Mouse (Mus musculus) gastrocnemius, adult 8-10 months (tissue): ENCODE data around the gene Rab3b. TPM values are rescaled to one million over a fixed set of nuclear protein-coding genes. Genes with fewer than 3 reads are reported as not detected.

Experiments
- DNase-seq, 2 experiments: peaks; one replicate each; pipeline ENCODE4 v3.0.0; 2022; ENCODE audit warnings: low spot score in 2 of 2
- total RNA-seq, 4 experiments: library from RNA; stranded (reverse); gene quantifications; 2 replicates each; pipeline ENCODE4 v1.2.4; 2022

Rab3b gene
- total RNA-seq, 4 experiments from 2014 or later: not detected

DNA sequence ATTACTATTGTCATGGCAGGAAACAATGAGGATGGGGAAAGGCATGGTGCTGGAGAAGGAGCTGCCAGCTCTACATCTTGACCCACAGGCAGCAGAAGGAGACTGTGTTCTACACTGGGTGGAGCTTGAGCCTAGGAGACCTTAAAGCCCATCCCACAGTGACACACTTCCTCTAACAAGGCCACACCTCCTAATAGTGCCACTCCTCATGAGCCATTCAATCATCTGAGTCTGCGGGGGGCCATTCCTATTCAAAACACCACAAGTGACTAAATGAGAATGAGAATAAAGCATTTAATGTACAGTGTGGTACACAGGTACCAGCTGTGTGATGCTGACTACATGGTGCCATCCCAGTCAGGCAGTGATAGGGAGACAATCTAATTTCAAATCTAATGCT is 71.3 kb downstream of the Rab3b start:
- no peak for DNase-seq

- no peak for DNase-seq
These were observed 72.8 kb downstream of the Rab3b start for GRCm38 (mm10) chr4:108951663-108952062.

DNA sequence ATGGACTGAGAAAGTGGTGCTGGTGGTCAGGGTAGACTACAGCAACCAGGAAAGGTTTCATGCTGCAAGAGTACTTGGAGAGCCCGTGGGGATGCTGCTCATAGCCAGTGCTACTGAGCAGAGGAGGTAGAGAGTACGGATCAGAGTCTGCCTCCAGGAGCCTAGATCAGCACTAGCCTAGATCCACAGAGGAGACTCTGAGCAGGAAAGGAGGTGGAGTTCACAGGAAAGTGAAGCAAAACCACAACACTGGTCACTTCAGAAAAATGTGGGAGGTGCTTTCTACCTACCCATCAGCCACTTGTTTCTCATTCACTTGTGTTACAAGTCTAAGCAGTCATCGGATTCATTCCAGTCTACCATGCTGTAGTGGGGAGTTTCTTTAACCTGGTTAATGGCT is 80.8 kb downstream of the Rab3b start:
- DNase-seq: no peak

DNA sequence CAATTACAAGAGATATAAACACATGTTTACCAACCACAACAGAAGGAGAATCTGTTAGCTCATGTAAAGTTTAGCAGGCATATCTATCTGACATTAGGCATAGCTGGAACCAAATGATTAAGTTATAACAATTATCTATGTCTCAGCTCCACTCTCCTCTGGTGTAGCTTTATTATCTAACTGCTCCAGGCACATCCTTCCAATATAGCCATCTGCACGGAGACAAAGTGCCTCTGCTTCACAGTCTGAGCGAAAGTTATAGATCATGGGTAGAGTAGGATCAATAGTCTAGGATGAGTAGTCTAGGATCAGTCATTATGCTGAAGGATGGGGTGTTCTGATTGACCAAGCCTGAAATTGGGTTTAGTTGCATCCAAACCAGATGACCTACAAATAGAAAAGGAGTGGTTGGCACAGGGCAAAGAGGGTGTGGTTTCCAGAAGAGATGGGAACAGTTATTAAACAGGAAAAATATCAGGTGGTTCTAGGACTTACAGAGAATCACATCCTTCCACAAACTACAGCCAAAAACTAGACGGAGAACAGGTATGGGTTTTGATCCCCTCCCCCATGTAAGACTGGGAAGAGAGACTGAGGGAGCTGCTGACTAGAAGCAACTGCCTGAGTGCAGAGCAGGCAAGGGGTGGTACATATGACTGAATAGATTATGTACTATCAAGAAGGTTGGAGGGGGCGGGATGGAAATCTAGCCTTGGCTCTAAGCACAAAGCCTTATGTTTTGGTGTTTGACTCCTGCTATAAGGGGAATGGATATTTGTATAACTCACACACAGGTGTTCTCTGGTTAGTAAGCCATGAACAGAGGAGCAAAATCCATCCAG is 82.0 kb downstream of the Rab3b start:
- DNase-seq: no peak

- DNase-seq: no peak
These were observed 84.2 kb downstream of the Rab3b start for GRCm38 (mm10) chr4:108963017-108963416.

DNA sequence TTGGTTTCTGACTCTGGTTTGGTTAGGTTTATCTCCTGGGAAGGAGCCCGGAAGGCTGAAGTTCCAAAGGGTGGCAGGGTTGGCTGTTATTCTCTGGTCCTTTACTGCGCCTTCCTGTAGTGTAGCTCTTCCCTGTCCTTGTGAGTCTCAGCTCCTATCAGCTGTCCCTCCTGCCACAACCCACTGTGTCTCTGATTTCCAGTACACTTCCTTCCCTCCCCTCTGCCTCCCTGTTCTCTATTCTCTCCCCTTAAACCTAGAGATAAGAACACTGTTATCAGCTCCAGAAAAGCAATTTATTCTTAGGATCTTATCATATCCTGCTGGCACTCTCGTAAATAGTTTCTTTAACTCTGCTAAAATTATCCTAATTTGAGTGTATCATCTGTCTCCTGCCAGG is 90.7 kb downstream of the Rab3b start:
- DNase-seq: no peak

- no peak for DNase-seq
These were observed 92.2 kb downstream of the Rab3b start for GRCm38 (mm10) chr4:108971054-108971453.

DNA sequence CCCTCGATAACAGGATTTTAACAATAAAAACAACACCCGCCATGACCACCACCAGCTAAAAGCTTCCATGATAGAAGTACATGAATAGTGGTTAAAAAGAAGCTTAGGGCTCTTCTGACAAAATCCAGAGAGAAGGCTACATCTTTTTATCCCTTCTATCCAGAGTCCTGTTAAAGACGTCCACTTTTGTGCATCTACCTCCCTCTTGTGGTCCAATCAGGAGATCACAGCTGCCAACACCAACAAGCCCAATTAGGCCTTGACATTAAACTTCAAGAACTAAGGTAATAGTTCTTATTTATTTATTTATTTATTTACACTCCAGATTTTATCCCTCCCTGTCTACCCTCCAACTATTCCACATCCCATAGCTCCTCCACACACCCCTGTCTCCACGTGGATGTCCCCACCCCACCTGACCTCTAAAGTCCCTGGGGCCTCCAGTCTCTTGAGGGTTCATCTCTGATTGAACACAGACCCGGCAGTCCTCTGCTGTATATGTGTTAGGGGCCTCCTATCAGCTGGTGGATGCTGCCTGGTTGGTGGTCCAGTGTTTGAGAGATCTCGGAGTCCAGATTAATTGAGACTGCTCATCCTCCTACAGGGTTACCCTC is 97.7 kb downstream of the Rab3b start:
- no peak for DNase-seq

- no peak for DNase-seq
These were observed 108.1 kb downstream of the Rab3b start for GRCm38 (mm10) chr4:108986833-108987472.

DNA sequence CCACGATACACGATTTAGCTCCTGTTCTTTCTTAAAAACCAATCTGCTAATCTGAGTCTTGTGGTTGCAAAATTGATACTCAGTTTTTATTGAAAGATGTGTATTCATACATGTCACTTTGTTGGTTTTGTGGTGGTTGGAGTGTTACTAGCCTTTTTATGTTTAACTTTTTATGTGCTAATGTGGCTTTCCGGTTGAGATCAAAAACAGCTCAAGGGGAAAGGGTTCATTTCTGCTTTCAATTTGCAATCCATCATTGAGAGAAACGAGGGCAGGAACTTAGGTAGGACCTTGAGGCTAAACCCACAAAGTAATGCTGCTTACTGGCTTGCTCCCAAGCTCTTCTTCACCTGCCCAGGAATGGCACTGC is 108.6 kb downstream of the Rab3b start:
- DNase-seq: no peak

- no peak for DNase-seq
These were observed 110.6 kb downstream of the Rab3b start for GRCm38 (mm10) chr4:108989430-108989829.

DNA sequence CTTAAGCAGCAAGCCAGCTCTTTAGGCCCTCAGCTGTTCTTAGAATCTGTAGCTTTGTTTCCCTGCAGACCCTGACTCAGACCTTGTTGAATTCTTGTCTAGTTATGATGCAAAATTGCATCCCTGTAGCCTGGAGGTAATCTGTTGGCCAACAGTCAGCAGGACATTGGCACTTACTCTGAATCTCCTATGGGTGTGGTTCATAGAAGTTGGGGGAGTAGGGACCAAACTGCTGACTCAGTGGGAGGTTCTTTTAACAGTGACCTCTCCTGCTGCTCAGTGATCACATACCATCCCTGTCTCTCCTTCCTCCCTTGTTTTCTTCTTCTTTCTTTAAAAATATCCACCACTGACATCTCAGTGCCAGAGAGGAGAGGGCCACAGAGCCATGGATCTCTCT is 111.2 kb downstream of the Rab3b start:
- no peak for DNase-seq

DNA sequence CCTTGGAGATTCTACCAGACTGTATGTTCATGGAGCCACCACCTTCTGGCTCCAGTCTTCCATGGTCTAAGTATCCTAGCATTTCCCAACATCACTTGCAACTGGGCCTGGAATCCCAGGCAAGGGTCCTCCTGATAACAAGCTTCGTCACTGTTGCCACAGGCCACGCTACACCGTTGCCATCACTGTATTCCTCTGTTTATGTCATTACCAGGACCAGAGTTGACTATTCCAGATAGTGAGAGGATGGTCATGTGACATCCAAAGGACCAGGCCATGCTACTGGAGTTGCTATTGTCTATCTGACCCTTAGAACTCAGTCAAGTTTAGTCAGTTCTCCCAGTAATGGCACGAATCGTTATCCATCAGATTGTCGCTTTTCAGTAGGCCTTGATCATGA is 111.7 kb downstream of the Rab3b start:
- no peak for DNase-seq

DNA sequence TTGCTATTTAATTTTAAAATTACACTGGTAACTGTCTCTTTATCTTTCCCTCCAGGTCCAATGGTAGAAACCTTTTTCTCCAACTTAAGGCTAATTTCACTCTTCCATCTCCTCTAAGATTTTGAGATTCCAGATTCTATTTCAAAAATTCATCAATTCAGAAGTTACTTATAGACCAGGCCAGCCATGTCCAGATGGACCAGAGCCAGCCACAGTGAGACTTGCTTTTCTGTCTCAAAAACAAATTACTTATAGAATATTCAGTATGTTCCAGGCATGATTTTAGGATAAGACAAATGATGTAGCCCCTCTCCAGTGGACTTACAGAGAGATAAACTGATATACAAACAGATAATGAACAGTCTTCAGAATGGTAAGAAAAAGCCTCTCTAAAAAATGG is 112.9 kb downstream of the Rab3b start:
- DNase-seq: no peak

Other genes with a start within 250 kb of the Rab3b start
- gene 3110021N24Rik, start 159.4 kb upstream of the Rab3b start, total RNA-seq: 1 to 10 TPM in 1 of 4 experiments, under 1 TPM in 3; 0.63 to 1.5 (median 0.87) TPM
- gene Zfyve9, start 98.3 kb upstream of the Rab3b start, total RNA-seq: 10 to 100 TPM; 54.2 to 75.2 (median 64.2) TPM
- gene Btf3l4, start 45.4 kb upstream of the Rab3b start, total RNA-seq: 10 to 100 TPM; 35.7 to 46.0 (median 41.9) TPM
- 10 to 100 TPM in 3 of 4 experiments, 1 to 10 TPM in 1; 9.8 to 13.5 (median 11.7) TPM for gene Txndc12, start 44.5 kb upstream of the Rab3b start, total RNA-seq
- 10 to 100 TPM; 23.2 to 28.8 (median 27.3) TPM for gene Kti12, start 31.3 kb upstream of the Rab3b start, total RNA-seq
- gene A730015C16Rik, start 30.4 kb upstream of the Rab3b start, total RNA-seq: under 1 TPM in 1 of 4 experiments, not detected in 3; 0.22 TPM
- gene Nrd1, start 121.6 kb downstream of the Rab3b start, total RNA-seq: 100 to 1,000 TPM; 134 to 179 (median 159) TPM